Mouse (Mus musculus) neutrophil, adult 59 days (primary cell): ENCODE data around the gene Gm13871. TPM values are rescaled to one million over a fixed set of nuclear protein-coding genes. Genes with fewer than 3 reads are reported as not detected.

Source experiments
- total RNA-seq, 2 experiments: library from RNA; stranded (reverse); gene quantifications; 1 replicate in 1 of 2; 2 replicates in 1 of 2; pipeline ENCODE4 v1.2.4; 2023

The Gm13871 gene
- total RNA-seq, result not detected

DNA sequence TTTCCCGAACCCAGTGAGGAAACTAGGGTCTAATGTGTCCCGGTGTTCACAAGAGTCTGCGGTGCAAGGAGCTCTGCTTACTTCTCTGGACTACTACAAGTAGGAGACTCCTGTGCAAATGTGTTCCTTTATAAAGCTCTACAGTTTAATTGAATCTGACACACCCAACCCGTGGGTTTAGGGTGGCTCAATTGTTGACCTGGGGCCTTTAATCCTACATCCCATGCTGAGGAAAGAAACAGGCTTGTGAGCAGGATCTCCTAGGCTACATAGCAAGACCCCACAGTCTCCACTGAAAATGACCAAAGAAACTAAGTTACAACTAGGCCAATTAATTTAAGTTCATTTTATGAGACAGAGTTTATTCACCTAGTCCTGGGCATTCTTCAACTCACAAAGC, at the start of gene Gm13871:
Gm13871 (minus strand) TSS at position 101 of the 400 bp plus-strand sequence.

DNA sequence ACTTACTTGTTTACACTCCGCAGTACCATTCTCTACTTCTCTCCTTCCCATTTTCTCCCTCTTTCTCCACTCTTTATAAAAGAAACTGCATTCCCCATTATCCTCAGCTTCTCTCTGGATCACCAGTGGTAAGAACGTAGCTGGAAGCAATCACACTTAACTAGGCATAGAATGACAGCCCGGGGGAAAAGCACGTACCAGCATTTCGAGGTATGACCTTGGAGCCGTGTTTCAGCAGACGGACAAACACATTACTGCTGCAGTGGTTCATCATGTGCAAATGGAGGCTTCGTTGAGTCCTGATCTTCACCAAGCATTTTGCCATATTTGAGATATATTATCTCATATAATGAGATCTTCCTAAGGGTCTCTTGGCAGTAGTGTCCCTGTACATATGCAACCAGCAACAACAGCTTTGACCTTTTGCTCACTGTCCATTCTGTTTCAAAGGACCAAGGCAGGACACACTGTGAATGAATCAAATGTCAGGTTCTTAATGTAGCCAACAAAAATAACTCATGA, 44.7 kb upstream of the Gm13871 start, which contains the start of gene 2310002L09Rik:
2310002L09Rik (minus strand) TSS at position 472 of the 522 bp plus-strand sequence.

DNA sequence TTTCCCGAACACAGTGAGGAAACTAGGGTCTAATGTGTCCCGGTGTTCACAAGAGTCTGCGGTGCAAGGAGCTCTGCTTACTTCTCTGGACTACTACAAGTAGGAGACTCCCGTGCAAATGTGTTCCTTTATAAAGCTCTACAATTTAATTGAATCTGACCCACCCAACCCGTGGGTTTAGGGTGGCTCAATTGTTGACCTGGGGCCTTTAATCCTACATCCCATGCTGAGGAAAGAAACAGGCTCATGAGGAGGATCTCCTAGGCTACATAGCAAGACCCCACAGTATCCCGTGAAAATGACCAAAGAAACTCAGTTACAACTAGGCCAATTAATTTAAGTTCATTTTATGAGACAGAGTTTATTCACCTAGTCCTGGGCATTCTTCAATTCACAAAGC, 14.9 kb upstream of the Gm13871 start, which contains the start of gene Gm11756:
Gm11756 (minus strand) TSS at position 101 of the 400 bp plus-strand sequence.

DNA sequence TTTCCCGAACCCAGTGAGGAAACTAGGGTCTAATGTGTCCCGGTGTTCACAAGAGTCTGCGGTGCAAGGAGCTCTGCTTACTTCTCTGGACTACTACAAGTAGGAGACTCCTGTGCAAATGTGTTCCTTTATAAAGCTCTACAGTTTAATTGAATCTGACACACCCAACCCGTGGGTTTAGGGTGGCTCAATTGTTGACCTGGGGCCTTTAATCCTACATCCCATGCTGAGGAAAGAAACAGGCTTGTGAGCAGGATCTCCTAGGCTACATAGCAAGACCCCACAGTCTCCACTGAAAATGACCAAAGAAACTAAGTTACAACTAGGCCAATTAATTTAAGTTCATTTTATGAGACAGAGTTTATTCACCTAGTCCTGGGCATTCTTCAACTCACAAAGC, 14.7 kb downstream of the Gm13871 start, which contains the start of gene Gm11757:
Gm11757 (minus strand) TSS at position 101 of the 400 bp plus-strand sequence.

DNA sequence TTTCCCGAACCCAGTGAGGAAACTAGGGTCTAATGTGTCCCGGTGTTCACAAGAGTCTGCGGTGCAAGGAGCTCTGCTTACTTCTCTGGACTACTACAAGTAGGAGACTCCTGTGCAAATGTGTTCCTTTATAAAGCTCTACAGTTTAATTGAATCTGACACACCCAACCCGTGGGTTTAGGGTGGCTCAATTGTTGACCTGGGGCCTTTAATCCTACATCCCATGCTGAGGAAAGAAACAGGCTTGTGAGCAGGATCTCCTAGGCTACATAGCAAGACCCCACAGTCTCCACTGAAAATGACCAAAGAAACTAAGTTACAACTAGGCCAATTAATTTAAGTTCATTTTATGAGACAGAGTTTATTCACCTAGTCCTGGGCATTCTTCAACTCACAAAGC, 29.6 kb downstream of the Gm13871 start, which contains the start of gene Gm11758:
Gm11758 (minus strand) TSS at position 101 of the 400 bp plus-strand sequence.

Other genes starting within 250 kb of the Gm13871 start
- not detected for gene Gm11239, start 237.6 kb downstream of the Gm13871 start, total RNA-seq
- not detected for gene Gm428, start 222.4 kb downstream of the Gm13871 start, total RNA-seq
- gene Rasef, start 115.0 kb downstream of the Gm13871 start, total RNA-seq, result not detected
- gene Gm11758, start 29.7 kb downstream of the Gm13871 start, total RNA-seq, result not detected
- gene Gm11757, start 14.8 kb downstream of the Gm13871 start, total RNA-seq, result not detected
- not detected for gene Gm11756, start 14.8 kb upstream of the Gm13871 start, total RNA-seq
- not detected for gene 2310002L09Rik, start 44.9 kb upstream of the Gm13871 start, total RNA-seq
- gene Frmd3, start 107.5 kb upstream of the Gm13871 start, total RNA-seq, result not detected